Comparison of ENCODE assay signal across 11 mouse cellular contexts in genomic region chr13:117567251-117567650, GRCm38 (mm10). TPM values are rescaled to one million over a fixed set of nuclear protein-coding genes. Genes with fewer than 3 reads are reported as not detected.
A peak's percentile ranks its signal among the peaks of the same experiment; 100 is the strongest.
DNase-seq lines count a peak whose midpoint lies in the region; ATAC-seq and TF ChIP-seq lines count a peak whose summit lies in the region.
"Had no signal": no experiment of that assay in that cellular context is flagged by ENCODE, and none has a peak within 500 bp of the region (broad histone marks: within the 10 kb centered on the region; RNA-seq: fewer than 3 reads in every experiment).

No protein-coding gene starts in this region.

- H3K4me1 ChIP-seq in intestine, postnatal 0 days (replicated peaks; ENCODE audit: control insufficient read depth, insufficient read depth, low read length): 0 out of 2 replicates have a peak, but pooled peaks cover 3% of the 10 kb centered on the region
- H3K4me1 ChIP-seq in midbrain, embryonic 14.5 days (ENCODE audit: control insufficient read depth, insufficient read depth, low read length): no peaks in the 10 kb centered on the region
- H3K4me1 ChIP-seq: midbrain, embryonic 12.5 days; stomach, embryonic 15.5 days had no signal

- no peak for ATAC-seq in intestine, postnatal 0 days
- no peak for ATAC-seq in midbrain, embryonic 14.5 days (ENCODE audit: low FRiP score, low TSS enrichment)

- no peak overlapping the region for H3K4me3 ChIP-seq in intestine, postnatal 0 days (ENCODE audit: low read depth, low read length)
- no peak overlapping the region for H3K4me3 ChIP-seq in midbrain, embryonic 14.5 days (replicated peaks; ENCODE audit: low read depth, low read length)
- H3K4me3 ChIP-seq: midbrain, embryonic 12.5 days; stomach, embryonic 15.5 days had no signal

- no peak overlapping the region for H3K27ac ChIP-seq in intestine, postnatal 0 days (ENCODE audit: low read depth, low read length)
- H3K27ac ChIP-seq in midbrain, embryonic 14.5 days (replicated peaks; ENCODE audit: low read depth, low read length): no peak overlapping the region
- H3K27ac ChIP-seq: midbrain, embryonic 12.5 days; stomach, embryonic 15.5 days had no signal

- no peaks in the 10 kb centered on the region for H3K36me3 ChIP-seq in intestine, postnatal 0 days (ENCODE audit: control insufficient read depth, insufficient read depth)
- no peaks in the 10 kb centered on the region for H3K36me3 ChIP-seq in midbrain, embryonic 14.5 days (ENCODE audit: control insufficient read depth, insufficient read depth, low read length)
- H3K36me3 ChIP-seq: midbrain, embryonic 12.5 days; stomach, embryonic 15.5 days had no signal

- intact Hi-C loops in heart, postnatal 25 days (cut with DNase I): no loop called here

- H3K9me3 ChIP-seq in intestine, postnatal 0 days (ENCODE audit: control insufficient read depth): no peaks in the 10 kb centered on the region
- no peaks in the 10 kb centered on the region for H3K9me3 ChIP-seq in midbrain, embryonic 14.5 days (ENCODE audit: control insufficient read depth, low read length)
- H3K9me3 ChIP-seq: midbrain, embryonic 12.5 days; stomach, embryonic 15.5 days had no signal

- WGBS in intestine, postnatal 0 days: 83% methylated on average over 8 of the region's 8 CpGs
- 84% methylated on average over 8 of the region's 8 CpGs for WGBS in midbrain, embryonic 14.5 days

- H3K4me2 ChIP-seq in intestine, postnatal 0 days (replicated peaks; ENCODE audit: low read depth): no peak overlapping the region
- no peak overlapping the region for H3K4me2 ChIP-seq in midbrain, embryonic 14.5 days (ENCODE audit: low read length)
- H3K4me2 ChIP-seq: midbrain, embryonic 12.5 days; stomach, embryonic 15.5 days had no signal

- no peaks in the 10 kb centered on the region for H3K27me3 ChIP-seq in intestine, postnatal 0 days (replicated peaks; ENCODE audit: control insufficient read depth, insufficient read depth, low read length)
- H3K27me3 ChIP-seq in midbrain, embryonic 14.5 days (ENCODE audit: control insufficient read depth, insufficient read depth, low read length): no peaks in the 10 kb centered on the region
- H3K27me3 ChIP-seq: midbrain, embryonic 12.5 days; stomach, embryonic 15.5 days had no signal

- TF ChIP-seq CTCF in intestine, postnatal 0 days (IDR thresholded peaks at IDR 0.05; ENCODE audit: low read depth): no peak

- no peak overlapping the region for H3K9ac ChIP-seq in intestine, postnatal 0 days (ENCODE audit: low read depth, low read length)
- no peak overlapping the region for H3K9ac ChIP-seq in midbrain, embryonic 14.5 days (replicated peaks; ENCODE audit: low read length)
- H3K9ac ChIP-seq: midbrain, embryonic 12.5 days; stomach, embryonic 15.5 days had no signal

- DNase-seq in heart, adult 11 months: peak; percentile 93
- DNase-seq in heart, postnatal 25 days (ENCODE audit: low spot score): no peak
- peak; percentile 17 for DNase-seq in heart, adult 8-10 months (ENCODE audit: low spot score)
- peak; percentile 68 for DNase-seq in layer of hippocampus, postnatal 36 days
- DNase-seq in right cerebral cortex, postnatal 10 days (ENCODE audit: low spot score in 2 of 2): peak; percentile 50 to 61
- no peak for DNase-seq in kidney, postnatal 14 days
- no peak for DNase-seq in midbrain, embryonic 14.5 days

RNA-seq across cellular contexts. Expression of gene Hcn1, which starts 34.9 kb away (rescaled TPM):
- total RNA-seq in heart, postnatal 25 days (2021): 1 to 10 TPM; 1.1 to 1.7 TPM
- total RNA-seq in heart, adult 8-10 months (2022): 1 to 10 TPM in 1 of 4 experiments, under 1 TPM in 3; 0.60 to 1.2 (median 0.81) TPM
- total RNA-seq in layer of hippocampus, postnatal 36 days (2021): 10 to 100 TPM; 38.9 to 40.1 TPM
- polyA plus RNA-seq in intestine, postnatal 0 days (2015; fragmentation: Nextera tagmentation; extraction: Ambion mirVana): 0.17 and 0.26 TPM in 2 replicates
- polyA plus RNA-seq in midbrain, embryonic 14.5 days (2014; fragmentation: Nextera tagmentation; extraction: Ambion mirVana): 0.71 and 0.98 TPM in 2 replicates
- polyA plus RNA-seq: gonadal fat pad, adult 2 months had no signal

Comparison
In these comparisons a context has a peak if more than half of its experiments do, and no peak if none do; other contexts are left out.
1. DNase-seq: peak in heart, adult 11 months (single experiment), heart, adult 8-10 months (single experiment), layer of hippocampus, postnatal 36 days (2 of 2) and right cerebral cortex, postnatal 10 days (2 of 2); none in heart, postnatal 25 days (single experiment), kidney, postnatal 14 days (single experiment) and midbrain, embryonic 14.5 days (single experiment).
2. RNA of gene Hcn1, which starts 34.9 kb away (total RNA-seq): 38.9 to 40.1 TPM in layer of hippocampus, postnatal 36 days; 1.1 to 1.7 TPM in heart, postnatal 25 days and 0.60 to 1.2 TPM in heart, adult 8-10 months; every median in the first group is over 10 times any median in the second.